Mouse (Mus musculus) intestine, embryonic 16.5 days (tissue): ENCODE data around the gene Tnfsf12. TPM values are rescaled to one million over a fixed set of nuclear protein-coding genes. Genes with fewer than 3 reads are reported as not detected.
"Not testable (repeated sequence)": the region's sequence is repeated elsewhere in the genome, so short reads cannot be mapped to it uniquely, and the experiment has no call there.

Source experiments
- ATAC-seq: fragments of 200-750 bp; cut with Nextera tagmentation; 2 replicates; pipeline ENCODE4 v1.8.0; 2017; ENCODE audit warnings: moderate TSS enrichment, moderate library complexity
- H3K27ac ChIP-seq: fragments of 300-500 bp; sonication (generic); 2 replicates; pipeline ENCODE4 v1.5.1; 2014; ENCODE audit warnings: mild to moderate bottlenecking, low read length
- H3K27me3 ChIP-seq: fragments of 300-500 bp; sonication (generic); replicated peaks from 2 replicates; pipeline ENCODE4 v1.6.1; 2014; ENCODE audit warnings: low read length, control low read depth, mixed read lengths; ENCODE audit not compliant: control insufficient read depth, insufficient read depth
- H3K36me3 ChIP-seq: fragments of 300-500 bp; sonication (generic); 2 replicates; pipeline ENCODE4 v1.6.1; 2014; ENCODE audit warnings: low read length, control low read depth; ENCODE audit not compliant: control insufficient read depth, insufficient read depth
- H3K4me1 ChIP-seq: fragments of 300-500 bp; sonication (generic); 2 replicates; pipeline ENCODE4 v1.6.1; 2014; ENCODE audit warnings: low read length, control low read depth, mixed read lengths; ENCODE audit not compliant: control insufficient read depth, insufficient read depth
- H3K4me2 ChIP-seq: fragments of 300-500 bp; sonication (generic); 2 replicates; pipeline ENCODE4 v1.6.1; 2014; ENCODE audit warnings: low read depth, low read length, control low read depth
- H3K4me3 ChIP-seq: fragments of 300-500 bp; sonication (generic); 2 replicates; pipeline ENCODE4 v1.5.1; 2014; ENCODE audit warnings: mild to moderate bottlenecking, low read length
- H3K9ac ChIP-seq: fragments of 300-500 bp; sonication (generic); 2 replicates; pipeline ENCODE4 v1.6.1; 2014; ENCODE audit warnings: low read depth, low read length
- H3K9me3 ChIP-seq: fragments of 300-500 bp; sonication (generic); 2 replicates; pipeline ENCODE4 v1.6.1; 2016; ENCODE audit warnings: low read length, control low read depth; ENCODE audit not compliant: control insufficient read depth
- WGBS: fragments of 180-500 bp; shearing (Covaris S2); extraction: QIAGEN DNeasy Blood & Tissue Kit; methylation state at CpG from one replicate; pipeline ENCODE4 v1.1.7; 2014; 5-methylcytosine and 5-hydroxymethylcytosine counted together
- polyA plus RNA-seq: library from polyadenylated mRNA; unstranded; fragments of >200 nt; fragmentation: Nextera tagmentation; extraction: Ambion mirVana; gene quantifications from 2 replicates; pipeline ENCODE4 v1.2.1, GENCODE M21; 2015

Gene Tnfsf12
- polyA plus RNA-seq, result 6.0 and 6.3 TPM in 2 replicates

DNA sequence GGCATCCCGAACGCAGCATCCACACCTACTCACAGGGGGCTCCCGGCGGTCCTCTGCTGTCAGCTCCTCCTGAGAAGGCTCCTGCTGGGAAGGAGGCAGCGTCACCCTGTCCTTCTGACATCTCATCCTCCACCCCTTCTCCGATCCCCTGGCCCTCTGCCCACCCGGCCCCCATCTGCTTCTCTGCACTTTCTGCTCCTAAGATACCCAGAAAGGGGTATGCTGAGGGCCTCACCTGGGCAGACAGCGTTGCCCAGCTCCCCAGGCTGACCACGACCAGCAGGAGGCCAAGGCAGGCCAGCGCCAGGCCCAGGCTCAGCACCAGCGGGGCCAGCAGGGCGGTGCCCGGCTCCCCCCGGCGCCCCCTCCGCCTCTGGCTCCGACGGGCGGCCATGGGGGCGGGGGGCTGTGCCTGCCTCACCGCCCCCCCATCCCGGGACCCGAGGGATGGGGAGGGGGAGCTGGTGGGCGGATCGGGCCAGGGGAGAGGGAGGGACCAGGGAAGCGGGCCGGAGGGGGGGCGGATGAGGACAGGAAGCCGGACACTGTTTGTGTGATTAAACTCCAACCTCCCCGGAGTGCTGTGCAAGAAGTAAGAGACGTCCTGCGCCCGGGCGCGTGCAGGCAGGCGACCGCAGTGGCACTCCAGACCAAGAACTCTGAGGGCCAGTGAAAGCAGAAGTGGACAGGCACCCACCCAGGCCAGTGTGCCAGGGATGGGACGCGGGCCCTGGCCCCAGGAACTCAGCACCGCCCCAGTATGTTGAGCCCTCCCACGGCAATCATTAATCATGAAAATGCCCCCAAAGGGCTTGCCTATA lies at the start of gene Tnfsf12, which contains the start of gene Tnfsfm13:
Gene Tnfsf12, minus strand, starts transcription at position 489 of the 821 bp plus-strand sequence.
Gene Tnfsfm13, minus strand, starts transcription at position 738 of the 821 bp plus-strand sequence.
- Histone ChIP-seq H3K9ac (peak within 1 kb of the TSS; percentile 81), H3K4me3 (peak within 1 kb of the TSS; percentile 62), H3K4me2 (peak within 1 kb of the TSS; percentile 90), H3K4me1 (peaks cover 9% of the 10 kb centered on the region), H3K9me3 (no peaks in the 10 kb centered on the region), H3K27me3 (no peaks in the 10 kb centered on the region), H3K27ac (peak within 1 kb of the TSS; percentile 63), H3K36me3 (no peaks in the 10 kb centered on the region)
- WGBS, result 7% methylated on average over 35 of the region's 41 CpGs
- peak; percentile 77 for ATAC-seq

DNA sequence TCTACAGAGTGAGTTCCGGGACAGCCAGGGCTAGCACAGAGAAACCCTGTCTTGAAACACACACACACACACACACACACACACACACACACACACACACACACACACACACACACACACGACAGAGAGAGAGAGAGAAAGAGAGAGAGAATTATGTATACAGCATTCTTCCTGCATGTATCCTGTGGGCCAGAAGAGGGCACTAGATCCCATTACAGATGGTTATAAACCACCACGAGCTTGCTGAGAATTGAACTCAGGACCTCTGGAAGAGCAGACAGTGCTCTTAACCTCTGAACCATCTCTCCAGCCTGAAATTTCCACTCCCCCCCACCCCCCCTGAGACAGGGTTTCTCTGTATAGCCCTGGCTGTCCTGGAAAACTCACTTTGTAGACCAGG lies 35.8 kb upstream of the Tnfsf12 start:
- H3K9me3 ChIP-seq, H3K4me1 ChIP-seq, H3K27me3 ChIP-seq, H3K4me2 ChIP-seq, H3K27ac ChIP-seq, H3K4me3 ChIP-seq, ATAC-seq, H3K9ac ChIP-seq: not testable (repeated sequence)
- 80% methylated on average over 2 of the region's 3 CpGs for WGBS
- H3K36me3 ChIP-seq, result peaks cover 18% of the 10 kb centered on the region

DNA sequence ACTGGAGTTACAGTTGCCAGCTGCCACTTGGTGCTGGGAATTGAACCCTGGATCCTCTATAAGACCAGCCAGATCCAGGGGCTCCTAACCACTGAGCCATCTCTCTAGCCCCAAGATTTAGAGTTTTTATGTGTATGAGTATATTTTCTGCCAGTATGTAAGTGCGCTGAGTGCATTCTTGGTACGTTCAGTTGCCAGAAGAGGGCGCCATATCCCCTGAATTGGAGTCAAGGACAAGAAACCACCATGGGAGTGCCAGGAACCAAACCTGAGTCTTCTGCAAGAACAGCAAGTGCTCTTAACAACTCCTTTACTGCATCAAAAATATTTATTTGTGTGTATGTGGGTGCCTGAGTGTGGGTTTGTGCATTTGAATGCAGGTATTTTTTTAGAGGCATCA lies 33.4 kb upstream of the Tnfsf12 start:
- no peak for ATAC-seq
- WGBS, result 27% methylated on average over 3 of the region's 3 CpGs
- H3K4me3 ChIP-seq, result no peak overlapping the region

DNA sequence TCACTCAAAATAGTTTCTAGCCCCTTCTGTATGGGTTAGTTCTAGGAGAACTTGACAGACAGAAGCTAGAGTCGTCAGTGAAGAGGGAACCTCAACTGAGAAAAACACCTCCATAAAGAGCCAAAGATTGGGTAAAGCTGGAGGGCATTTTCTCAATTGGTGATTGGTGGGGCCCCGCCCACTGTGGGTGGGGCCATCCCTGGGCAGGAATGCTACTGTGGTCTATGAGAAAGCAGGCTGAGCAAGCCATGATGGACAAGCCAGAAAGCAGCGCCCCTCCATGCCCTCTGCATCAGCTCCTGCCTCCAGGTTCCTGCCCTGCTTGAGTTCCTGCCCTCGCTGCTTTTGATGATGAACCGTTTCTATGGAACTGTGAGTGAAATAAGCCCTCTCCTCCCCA lies 30.3 kb upstream of the Tnfsf12 start:
- H3K4me3 ChIP-seq, result no peak overlapping the region
- H3K27ac ChIP-seq, result no peak overlapping the region
- ATAC-seq, result no peak
- 33% methylated on average over 5 of the region's 5 CpGs for WGBS
- H3K9ac ChIP-seq, result no peak overlapping the region
- H3K4me1 ChIP-seq, result no peaks in the 10 kb centered on the region
- H3K27me3 ChIP-seq, result no peaks in the 10 kb centered on the region
- H3K36me3 ChIP-seq, result no peaks in the 10 kb centered on the region
- no peak overlapping the region for H3K4me2 ChIP-seq
- H3K9me3 ChIP-seq, result no peaks in the 10 kb centered on the region

More for the DNA sequence above, 33.4 kb upstream of the Tnfsf12 start:
- no peaks in the 10 kb centered on the region for H3K9me3 ChIP-seq
- no peak overlapping the region for H3K27ac ChIP-seq
- no peak overlapping the region for H3K4me2 ChIP-seq
- H3K4me1 ChIP-seq, result no peaks in the 10 kb centered on the region
- H3K9ac ChIP-seq, result no peak overlapping the region
- H3K27me3 ChIP-seq, result no peaks in the 10 kb centered on the region
- H3K36me3 ChIP-seq, result no peaks in the 10 kb centered on the region

DNA sequence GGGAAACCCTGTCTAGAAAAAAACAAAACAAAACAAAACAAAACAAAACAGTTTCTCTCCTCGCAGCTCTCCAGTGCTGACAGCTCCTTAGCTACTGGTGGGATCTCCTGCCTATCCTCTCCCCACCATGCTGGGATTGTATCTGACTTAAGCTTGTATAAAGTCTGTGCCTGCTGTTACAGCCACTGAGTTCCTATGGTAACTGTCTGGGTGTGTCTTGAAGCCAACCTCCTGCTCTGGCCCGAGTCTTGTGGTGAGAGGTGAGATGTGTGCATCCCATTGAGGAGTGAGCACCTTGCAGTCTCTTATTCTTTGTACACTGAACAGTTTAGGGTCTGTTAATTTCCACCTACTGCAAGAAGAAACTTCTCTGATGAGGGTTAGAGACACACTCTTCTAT lies 27.4 kb upstream of the Tnfsf12 start:
- no peak for ATAC-seq
- H3K4me2 ChIP-seq, result no peak overlapping the region
- H3K4me1 ChIP-seq, result no peaks in the 10 kb centered on the region
- H3K9me3 ChIP-seq, result no peaks in the 10 kb centered on the region
- H3K27me3 ChIP-seq, result no peaks in the 10 kb centered on the region
- WGBS, result 45% methylated on average over 2 of the region's 2 CpGs
- no peak overlapping the region for H3K4me3 ChIP-seq
- no peak overlapping the region for H3K27ac ChIP-seq
- no peaks in the 10 kb centered on the region for H3K36me3 ChIP-seq
- H3K9ac ChIP-seq, result no peak overlapping the region

DNA sequence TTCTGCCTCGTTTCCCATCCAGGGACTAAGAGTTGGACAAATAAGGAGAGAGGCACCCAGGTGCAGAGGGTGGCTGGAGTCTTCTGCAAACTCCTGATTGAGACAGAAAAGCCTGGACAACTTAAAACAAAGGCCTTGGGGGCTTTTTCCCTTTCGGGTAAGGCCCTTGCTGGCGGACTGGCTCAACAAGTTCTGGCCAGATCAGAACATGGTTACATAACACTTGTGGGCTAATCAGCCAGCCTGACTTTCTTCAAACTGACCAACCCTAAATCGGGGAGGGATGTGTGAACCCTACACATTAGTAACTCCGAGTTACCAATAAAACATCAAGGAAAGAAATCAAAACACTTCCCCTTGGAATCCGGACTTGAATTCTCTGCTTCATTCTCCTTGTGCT lies 25.2 kb upstream of the Tnfsf12 start:
- H3K9me3 ChIP-seq, result no peaks in the 10 kb centered on the region
- H3K9ac ChIP-seq, result no peak overlapping the region
- no peak overlapping the region for H3K4me3 ChIP-seq
- H3K27ac ChIP-seq, result no peak overlapping the region
- WGBS, result 60% methylated on average over 6 of the region's 6 CpGs
- H3K36me3 ChIP-seq, result no peaks in the 10 kb centered on the region
- no peaks in the 10 kb centered on the region for H3K27me3 ChIP-seq
- no peak for ATAC-seq
- no peak overlapping the region for H3K4me2 ChIP-seq
- peaks cover 4% of the 10 kb centered on the region for H3K4me1 ChIP-seq

DNA sequence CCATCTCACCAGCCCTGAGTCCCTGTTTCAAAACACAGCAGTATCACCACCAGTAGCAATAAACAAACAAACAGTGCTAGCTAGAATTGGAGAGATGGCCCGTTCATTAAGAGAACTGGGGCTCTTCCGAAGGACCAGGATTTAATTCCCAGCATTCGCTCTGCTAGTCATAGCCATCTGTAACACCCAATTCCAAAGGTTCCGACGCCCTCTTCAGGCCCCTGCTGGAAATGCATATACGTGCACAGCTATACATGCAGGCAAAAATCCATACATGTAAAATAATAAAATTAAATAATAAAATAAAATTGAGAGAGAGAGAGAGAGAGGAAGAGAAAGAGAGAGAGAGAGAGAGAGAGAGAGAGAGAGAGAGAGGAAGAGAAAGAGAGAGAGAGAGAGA lies 23.8 kb upstream of the Tnfsf12 start:
- Histone ChIP-seq H3K4me2 (no peak overlapping the region), H3K9me3 (no peaks in the 10 kb centered on the region), H3K27ac (no peak overlapping the region), H3K4me1 (peaks cover 5% of the 10 kb centered on the region), H3K9ac (no peak overlapping the region), H3K27me3 (no peaks in the 10 kb centered on the region), H3K4me3 (no peak overlapping the region), H3K36me3 (no peaks in the 10 kb centered on the region)
- WGBS, result 67% methylated on average over 6 of the region's 6 CpGs
- ATAC-seq, result no peak

DNA sequence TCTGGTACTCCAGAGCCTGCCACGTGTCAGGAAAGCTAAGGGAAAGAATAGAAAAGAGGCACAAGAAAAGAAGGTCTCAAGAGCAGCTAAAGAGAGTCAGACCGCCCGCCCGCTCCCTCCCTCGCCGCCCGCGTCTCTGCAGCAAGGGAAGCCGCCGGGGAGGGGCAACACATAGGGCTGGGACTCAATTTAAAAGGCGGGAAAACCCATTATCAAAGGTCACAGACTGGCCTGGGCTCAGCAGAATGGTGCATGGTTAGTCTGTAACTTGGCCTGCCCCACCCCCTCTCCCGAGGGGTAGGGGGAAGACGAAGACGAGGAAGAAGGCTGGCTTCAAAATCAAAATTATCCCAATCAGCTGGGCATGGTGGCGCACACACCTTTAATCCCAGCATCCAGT lies 23.0 kb upstream of the Tnfsf12 start:
- 0 out of 2 replicates have a peak overlapping the region, but pooled peaks have one; percentile 0 for H3K4me2 ChIP-seq
- ATAC-seq, result peak; percentile 75; the same call in 1 of the 2 replicates
- H3K4me1 ChIP-seq, result peaks cover 5% of the 10 kb centered on the region
- no peaks in the 10 kb centered on the region for H3K27me3 ChIP-seq
- no peak overlapping the region for H3K9ac ChIP-seq
- WGBS, result 31% methylated on average over 15 of the region's 15 CpGs
- H3K9me3 ChIP-seq, result no peaks in the 10 kb centered on the region
- no peaks in the 10 kb centered on the region for H3K36me3 ChIP-seq
- H3K4me3 ChIP-seq, result no peak overlapping the region
- no peak overlapping the region for H3K27ac ChIP-seq

DNA sequence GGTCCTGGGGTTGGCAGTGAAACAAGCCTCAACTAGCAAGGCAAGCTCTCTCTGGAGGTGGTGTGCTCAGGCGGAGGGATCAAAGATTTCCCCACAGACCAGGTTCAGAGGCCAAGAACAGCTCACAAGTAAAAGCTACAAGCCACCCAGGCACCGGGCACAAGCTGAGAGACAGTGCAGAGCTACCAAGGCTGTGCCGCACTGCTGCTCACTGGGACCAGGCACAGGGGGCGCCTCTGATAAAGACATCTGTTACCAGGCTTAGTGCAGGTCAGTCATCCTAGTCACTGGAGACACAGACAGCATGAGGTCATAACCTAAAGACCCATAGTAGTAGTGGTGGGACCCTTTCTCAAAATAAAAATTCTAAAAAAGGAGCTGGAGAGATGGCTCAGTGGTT lies 21.3 kb upstream of the Tnfsf12 start:
- ATAC-seq, result no peak
- whole genome bisulfite sequencing, result 80% methylated on average over 4 of the region's 4 CpGs
- H3K4me2 ChIP-seq, result no peak overlapping the region

More for the DNA sequence above, 21.3 kb upstream of the Tnfsf12 start:
- Histone ChIP-seq H3K27me3 (no peaks in the 10 kb centered on the region), H3K27ac (no peak overlapping the region), H3K9me3 (no peaks in the 10 kb centered on the region), H3K36me3 (no peaks in the 10 kb centered on the region), H3K9ac (no peak overlapping the region), H3K4me1 (peaks cover 5% of the 10 kb centered on the region), H3K4me3 (no peak overlapping the region)
